Mouse (Mus musculus) large intestine, adult 2 months (tissue): ENCODE data around the gene Clic3. TPM values are rescaled to one million over a fixed set of nuclear protein-coding genes. Genes with fewer than 3 reads are reported as not detected.
"Not testable (repeated sequence)": the region's sequence is repeated elsewhere in the genome, so short reads cannot be mapped to it uniquely, and the experiment has no call there.

Experiments
- DNase-seq: peaks from one replicate; pipeline ENCODE4 v3.0.0-alpha.2; 2012; ENCODE audit warnings: low read depth, low spot score
- WGBS: fragments of 180-500 bp; shearing (Covaris S2); methylation state at CpG from one replicate; pipeline ENCODE4 v1.1.7; 2018; 5-methylcytosine and 5-hydroxymethylcytosine counted together
- polyA plus RNA-seq: library from polyadenylated mRNA; depleted of rRNA; stranded (reverse); fragments of >200 nt; gene quantifications from 2 replicates; pipeline ENCODE4 v1.2.3, GENCODE M21; 2012; rRNA removed

The Clic3 gene
- 1.3 and 1.4 TPM in 2 replicates for polyA plus RNA-seq

DNA sequence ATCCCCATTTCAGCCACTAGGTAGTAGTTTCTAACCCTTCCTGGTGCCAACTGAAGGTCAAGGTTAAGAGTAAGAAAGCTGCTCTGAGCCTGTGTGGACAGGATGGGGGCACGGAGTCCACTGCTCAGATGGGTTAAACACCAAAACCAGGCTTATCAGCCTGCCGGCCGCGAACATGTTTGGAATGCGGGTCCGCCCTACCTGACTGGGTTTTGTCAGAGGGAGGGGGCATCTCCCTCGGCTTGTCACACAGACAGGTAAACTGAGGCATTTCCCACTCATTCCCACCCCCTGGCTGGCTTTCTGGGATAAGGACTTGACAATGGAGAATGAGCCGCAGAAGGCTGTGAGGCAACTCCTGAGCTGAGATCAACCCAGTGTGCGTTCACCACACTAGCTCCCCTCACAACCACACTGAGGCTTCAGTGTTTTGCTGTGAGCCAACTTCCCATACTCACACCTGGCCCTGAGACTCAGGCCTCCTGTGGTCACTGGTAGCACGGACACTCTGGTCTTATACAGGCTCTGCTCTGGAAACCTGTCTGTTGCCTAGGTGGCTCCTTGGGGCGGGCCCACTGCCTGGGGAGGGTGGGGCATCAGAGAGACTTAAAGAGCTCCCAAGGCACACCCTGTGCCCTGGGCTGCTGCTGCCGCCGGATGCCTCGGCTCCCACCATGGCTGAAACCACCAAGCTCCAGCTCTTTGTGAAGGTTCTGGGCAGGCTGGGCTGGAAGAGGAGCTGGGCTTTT lies at the start of gene Clic3:
Gene Clic3 (plus strand): TSS at position 634 of the 749 bp plus-strand sequence.
- 42% methylated on average over 14 of the region's 14 CpGs for WGBS
- DNase-seq = no peak

DNA sequence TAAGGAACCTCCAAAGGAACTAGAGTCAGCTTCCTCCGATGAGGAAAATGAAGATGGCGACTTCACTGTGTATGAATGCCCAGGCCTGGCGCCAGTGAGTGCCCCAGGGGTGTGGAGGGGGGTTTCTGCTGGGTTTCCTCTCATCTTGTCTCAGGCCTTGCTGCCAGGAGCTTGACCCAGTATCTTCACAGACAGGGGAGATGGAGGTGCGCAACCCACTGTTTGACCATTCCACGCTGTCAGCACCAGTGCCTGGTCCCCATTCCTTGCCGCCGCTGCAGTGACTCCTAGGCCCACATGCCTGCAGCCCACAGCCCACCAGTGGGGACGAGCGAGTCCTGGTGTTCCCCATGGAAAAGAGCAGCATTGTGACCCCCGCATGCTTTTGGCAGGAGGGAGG lies 47.7 kb upstream of the Clic3 start:
- no peak for DNase-seq
- WGBS = 90% methylated on average over 10 of the region's 10 CpGs

DNA sequence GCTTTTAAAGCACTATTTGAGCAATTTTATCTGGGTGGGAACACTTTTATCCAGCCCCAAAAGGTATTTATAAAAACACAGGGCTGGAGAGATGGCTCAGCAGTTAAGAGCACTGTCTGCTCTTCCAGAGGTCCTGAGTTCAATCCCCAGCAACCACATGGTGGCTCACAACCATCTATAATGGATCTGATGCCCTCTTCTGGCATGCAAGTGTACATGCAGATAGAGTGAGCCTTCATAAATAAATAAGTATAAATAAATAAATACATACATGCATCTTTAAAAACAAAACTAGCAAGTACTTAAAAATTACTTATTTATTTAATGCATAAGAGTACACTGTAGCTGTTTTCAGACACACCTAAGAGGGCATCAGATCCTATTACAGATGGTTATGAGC lies 43.2 kb upstream of the Clic3 start:
- not testable (repeated sequence) for DNase-seq

DNA sequence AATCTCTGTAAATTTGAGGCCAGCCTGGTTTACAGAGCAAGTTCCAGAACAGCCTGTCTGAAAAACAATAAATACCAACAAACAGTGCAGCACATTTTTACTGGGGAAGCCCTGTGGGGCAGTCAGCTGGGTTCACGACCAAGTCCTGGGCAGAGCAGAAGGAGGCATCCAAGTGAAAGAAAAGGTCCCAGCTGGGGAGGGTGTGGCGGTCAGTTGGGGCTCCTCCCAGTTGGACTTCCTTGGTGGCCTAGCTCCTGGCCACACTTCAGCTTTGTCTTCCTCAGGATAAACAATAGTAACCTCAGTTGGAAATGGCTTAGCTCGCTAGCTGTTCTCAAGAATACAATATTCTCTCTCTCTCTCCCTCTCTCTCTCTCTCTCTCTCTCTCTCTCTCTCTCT lies 39.2 kb upstream of the Clic3 start:
- WGBS = 10% methylated on average over 3 of the region's 3 CpGs
- DNase-seq = no peak

DNA sequence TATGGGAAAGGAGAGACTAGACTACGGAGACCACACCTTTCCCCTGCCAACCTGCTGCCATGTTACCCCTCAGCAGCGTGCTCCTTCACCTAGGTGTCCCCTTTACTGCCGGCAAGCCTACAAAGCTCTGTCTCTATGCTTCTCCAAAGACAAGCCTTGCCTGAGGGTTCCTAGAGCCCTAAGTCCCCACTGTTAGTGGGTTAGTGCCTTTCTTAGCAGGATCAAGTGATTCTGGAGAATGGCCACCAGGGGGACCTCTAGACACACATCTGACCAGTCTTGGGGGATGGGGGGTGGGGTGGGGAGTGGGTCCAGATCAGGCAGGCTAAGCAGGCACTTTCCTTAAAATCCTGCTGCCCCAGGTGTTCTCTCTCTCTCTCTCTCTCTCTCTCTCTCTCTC lies 34.7 kb upstream of the Clic3 start:
- 25% methylated on average over 3 of the region's 3 CpGs for WGBS
- DNase-seq = no peak

DNA sequence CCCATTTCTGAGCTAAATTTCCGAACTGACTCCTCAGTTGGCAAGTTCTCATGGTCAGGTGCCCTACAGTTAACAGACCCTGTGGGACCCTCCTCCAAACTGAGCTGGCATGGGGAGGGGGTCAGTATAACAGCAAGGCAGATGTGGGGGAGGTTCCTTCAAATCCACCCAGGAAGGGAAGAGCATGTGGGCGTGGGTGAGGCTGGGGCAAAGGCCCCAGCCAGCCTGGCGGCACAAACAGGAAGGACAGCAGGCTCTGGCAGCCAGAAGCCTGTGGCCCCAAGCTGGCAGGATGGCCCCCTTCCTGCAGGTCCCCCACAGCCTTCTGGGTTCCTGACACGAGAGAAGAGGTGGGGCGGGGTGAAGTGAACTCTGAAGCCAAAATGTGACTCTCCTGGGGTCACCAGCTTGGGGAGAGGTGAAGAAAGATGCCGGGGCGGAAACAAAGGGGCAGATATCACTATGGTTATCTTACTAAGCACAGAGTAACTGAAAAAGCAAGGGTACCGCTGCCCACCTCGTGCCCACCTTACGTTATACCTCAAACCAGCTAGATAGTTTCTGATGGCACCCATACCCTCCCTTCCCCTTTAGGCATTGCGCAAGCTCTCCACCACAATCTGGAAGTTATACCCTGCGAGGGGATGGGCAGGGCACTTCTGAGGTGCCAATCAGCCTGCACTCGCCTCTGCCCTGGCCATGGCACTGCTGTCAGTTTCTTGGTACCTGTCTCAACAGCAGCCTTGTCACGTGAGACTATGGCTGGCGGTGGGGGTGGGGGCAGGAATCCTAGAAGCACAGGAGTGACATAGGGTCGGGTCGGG lies 33.8 kb upstream of the Clic3 start, which contains the start of gene Fut7:
Gene Fut7 (plus strand): TSS at position 681 of the 824 bp plus-strand sequence.
- DNase-seq = no peak

DNA sequence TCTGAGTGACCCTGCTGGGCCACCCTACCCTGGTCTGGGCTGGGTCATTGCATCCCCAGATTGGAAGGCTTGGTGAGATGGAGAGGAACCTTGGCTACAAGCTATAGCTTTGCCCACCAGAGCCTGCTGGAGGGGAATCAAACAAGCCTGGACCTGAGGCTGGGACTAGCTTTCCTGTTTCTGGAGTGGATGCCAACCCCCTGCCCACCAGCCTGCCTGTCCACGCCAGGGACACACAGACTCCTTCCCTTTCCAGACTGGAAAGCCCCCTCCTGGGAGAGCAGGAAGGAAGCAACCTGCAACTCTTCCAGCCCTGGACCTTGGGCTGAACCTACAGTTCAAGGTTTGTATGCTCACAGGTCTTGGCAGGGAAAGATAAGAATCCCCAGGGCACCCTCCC lies 33.0 kb upstream of the Clic3 start:
- WGBS = 73% methylated on average over 1 of the region's 1 CpGs
- no peak for DNase-seq

More for the DNA sequence above, 33.8 kb upstream of the Clic3 start, which contains the start of gene Fut7:
- WGBS = 44% methylated on average over 17 of the region's 17 CpGs

DNA sequence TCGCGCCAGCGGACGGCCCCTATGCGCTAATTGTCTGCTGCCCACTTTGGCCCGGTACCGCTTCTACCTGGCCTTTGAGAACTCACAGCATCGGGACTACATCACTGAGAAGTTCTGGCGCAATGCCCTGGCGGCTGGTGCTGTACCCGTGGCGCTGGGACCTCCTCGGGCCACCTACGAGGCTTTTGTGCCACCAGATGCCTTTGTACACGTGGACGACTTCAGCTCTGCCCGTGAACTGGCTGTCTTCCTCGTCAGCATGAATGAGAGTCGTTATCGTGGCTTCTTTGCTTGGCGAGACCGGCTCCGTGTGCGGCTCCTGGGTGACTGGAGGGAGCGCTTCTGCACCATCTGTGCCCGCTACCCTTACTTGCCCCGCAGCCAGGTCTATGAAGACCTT lies 31.2 kb upstream of the Clic3 start:
- 50% methylated on average over 27 of the region's 27 CpGs for WGBS
- no peak for DNase-seq

DNA sequence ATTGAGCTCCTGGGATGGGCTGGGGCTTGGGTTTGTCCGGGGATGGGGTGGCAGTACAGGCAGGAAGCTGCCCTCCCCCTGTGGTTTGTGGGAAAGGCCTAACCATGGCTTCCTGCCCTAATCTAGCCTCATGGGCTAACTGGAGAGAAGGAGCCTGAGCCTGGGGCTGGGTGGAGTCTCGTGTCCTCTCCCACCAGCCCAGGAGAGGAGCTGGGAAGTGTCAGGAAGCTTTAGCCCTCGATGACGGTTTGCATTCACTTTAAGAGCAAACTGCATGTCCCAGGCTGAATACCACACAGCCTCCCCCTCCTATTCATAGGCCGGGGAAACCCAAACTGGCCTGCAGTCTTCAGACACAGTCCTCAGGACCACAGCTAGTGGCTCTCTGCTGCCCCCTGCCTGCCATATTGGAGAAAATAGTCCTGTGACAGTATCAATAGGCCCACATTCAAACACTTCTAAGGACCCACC lies 29.9 kb upstream of the Clic3 start:
- 38% methylated on average over 5 of the region's 5 CpGs for WGBS
- no peak for DNase-seq

DNA sequence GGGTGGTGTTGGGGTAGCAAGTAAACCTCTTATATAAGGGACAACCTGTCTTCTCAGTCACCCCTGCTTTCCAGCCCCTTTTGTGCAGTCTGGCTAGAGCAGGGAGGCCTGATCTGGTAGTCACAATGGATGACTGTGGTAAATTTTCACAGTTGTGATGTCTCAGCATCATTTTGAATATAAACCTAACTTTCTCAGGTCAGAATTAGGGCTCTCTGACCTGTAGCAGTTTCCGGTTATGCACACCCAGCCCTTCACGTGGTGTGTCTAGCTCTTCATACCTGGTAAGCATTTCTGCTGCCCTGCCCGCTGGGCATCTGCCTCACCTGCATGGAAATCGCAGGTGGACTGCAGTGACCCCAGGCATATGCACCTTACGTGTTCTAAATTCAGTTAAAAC lies 29.4 kb upstream of the Clic3 start:
- WGBS = 86% methylated on average over 5 of the region's 5 CpGs
- no peak for DNase-seq

DNA sequence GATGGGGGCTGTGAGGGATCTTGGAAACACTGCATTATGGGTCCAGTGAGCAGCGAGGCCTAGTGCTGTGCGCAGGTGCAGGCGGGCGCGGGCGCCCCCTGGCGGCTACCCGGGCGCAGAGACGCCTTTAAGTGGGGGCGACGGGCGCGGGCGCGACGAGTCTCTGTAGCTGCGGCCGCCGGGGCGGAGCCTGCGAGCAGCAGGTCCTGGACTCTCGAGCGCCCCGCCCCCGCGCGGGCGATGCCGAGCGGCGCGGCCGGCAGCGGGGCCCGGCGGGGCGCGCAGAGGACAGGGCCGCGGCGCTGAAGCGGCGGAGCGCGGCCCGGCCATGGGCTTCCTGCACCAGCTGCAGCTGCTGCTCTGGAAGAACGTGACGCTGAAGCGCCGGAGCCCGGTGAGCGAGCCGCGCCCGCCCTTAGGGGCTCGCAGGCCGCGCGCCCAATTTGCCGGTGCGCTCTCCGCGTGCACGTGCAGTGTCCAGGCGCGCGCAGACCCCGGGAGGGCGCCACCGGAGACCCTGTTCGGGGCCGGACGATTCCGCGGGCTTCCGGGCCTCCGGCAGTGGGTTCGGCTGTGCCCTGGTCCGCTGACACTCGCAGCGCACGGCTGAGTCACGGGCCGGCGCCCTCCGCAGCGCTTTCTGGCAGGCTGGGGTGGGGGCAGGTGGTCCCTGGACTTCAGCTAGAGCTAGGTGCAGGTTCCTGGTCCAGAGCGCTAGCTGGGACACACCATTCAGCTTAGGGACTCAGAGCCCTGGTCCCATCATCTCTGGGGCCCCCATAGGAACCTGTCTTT lies 28.0 kb upstream of the Clic3 start, which contains the start of gene Abca2:
Gene Abca2 (plus strand): TSS at position 262 of the 795 bp plus-strand sequence.
- peak; percentile 62 for DNase-seq
- WGBS = under 1% methylated on average over 87 of the region's 89 CpGs

DNA sequence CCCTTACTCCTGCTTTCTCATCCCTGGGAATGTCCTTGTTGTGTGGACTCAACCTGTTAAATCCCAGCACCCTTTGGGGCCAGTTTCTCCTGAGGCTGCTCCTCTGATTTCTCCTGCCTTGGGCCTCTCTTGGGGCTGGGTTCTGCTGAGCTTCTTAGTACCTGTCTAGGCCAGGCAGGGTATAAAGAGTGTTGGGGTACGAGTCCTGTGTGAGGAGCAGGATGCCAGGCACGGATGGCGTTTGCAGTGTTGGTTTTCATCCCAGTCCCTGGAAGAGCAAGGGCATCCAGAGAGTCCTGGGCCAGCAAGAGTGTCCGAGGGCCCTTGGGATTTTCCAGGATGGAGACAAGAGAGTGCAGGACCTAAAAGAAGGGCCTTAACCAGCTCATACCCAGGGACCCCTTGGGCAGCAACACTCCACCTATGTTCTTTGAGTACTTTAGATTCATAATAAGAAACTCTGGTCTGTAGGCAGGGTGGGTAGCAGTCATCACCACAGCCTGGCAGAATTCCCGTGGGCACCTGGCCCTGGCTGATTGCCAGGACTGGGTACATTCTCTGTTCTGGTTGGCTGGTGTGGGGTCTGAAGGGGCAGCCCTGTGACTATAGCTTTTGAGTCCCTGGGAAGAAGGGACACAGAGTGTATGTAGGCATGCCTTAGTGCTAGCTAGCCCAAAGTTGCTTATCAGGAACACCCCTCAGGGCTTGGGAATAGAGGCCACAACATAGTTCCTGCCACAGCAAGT lies 27.0 kb upstream of the Clic3 start:
- WGBS = 70% methylated on average over 5 of the region's 5 CpGs
- no peak for DNase-seq

DNA sequence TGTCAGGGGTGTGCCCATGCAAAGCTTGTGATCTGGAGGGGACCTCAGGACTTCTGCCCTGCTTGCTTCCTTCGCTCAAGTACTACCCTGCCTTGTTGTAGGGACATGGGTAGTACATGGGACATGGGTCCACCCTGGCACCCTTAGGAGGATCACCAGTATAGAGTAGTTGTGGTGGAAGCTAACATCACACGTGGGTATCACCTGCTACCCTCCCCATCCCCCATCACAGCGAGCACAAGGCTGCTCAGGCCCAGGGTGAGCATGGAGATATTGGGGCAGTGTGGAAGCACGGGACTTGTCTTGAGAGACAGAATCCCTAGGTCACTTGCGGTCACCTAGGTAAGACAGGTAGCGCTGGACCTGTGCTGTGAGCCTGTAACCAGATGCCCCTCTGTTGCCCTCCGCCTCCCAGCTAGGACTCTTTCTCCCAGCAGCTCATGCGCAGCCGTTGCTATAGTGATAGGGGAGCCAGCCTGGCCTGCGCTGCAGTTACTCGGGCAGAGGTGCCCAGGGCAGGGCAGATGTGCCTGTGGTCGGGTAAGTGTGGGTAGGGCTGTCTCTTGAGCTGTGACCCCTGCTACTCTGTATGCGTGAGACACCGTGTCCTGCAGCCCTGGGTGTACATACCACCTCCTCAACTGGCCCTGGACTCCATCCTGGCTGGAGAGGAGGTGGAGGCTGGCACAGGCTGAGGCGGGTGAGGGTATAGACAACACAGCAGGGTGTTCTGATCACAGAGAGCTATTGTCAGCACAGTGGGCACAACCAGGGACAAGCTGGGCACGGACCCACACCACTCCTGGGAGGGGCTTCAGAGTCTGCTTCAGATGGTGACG lies 26.0 kb upstream of the Clic3 start:
- WGBS = 88% methylated on average over 17 of the region's 17 CpGs
- DNase-seq = no peak

DNA sequence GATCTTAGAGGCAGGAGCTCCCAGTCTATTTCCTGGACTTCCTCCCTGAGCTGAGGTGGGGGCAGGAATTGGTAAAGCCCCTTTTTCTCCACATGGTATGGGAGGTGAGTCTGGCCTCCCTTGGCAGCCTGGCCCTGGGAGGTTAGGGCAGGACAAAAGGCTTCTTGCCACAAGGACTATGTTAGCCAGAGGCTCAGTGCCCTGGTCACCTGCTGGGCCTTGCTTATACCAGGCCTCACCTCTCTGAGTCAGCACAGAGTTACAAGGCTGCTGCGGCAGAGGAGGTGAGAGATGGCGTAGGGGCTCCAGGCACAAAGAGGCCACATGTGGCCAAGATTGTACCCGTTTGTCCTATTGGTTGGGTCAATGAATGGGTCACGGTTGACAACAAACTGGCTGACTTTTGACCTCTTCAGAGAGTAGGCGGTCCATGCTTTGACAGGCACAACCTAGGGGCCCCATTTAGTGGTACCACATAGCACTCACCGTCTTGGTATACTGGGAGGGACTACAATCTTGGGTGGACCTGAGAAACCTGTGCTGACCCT lies 25.3 kb upstream of the Clic3 start:
- no peak for DNase-seq
- 85% methylated on average over 6 of the region's 6 CpGs for WGBS

DNA sequence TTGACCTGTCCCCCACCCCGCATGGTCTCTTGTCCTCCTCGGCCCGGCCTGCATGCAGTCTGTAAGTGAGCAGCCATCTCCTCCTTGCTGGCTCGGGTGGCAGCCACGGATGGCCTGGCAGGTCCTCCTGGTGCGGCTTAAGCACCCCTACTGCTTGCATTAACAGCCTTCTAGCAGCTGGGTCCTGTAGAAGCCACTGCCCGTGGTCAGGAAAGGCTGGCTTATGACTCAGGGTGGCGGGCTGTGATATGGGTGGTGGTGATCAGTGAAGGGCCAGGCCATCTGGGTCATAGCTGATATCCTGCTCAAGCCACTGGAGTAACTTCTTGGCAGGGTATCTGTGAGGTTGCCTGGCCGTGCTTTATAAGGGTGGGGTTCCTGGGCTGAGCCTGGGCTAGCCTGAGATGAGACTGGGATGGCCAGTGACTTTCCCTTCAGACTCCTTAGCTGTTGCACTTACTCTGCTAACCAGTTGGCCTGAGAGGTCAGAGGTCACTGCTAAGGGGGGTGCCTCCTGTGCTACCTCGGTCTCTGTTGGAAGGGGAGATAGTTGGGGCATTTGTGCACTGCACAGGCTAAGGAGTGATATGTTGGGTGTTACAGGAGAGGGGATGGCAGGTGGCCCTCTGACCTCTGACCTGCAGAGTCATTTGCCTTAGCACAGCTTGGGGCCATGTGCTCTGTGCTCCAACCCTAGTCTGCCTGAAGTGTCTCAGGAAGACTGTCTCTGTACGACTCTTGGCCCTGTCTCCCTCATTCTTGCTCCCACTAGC lies 24.1 kb upstream of the Clic3 start:
- DNase-seq = no peak
- 81% methylated on average over 11 of the region's 11 CpGs for WGBS

DNA sequence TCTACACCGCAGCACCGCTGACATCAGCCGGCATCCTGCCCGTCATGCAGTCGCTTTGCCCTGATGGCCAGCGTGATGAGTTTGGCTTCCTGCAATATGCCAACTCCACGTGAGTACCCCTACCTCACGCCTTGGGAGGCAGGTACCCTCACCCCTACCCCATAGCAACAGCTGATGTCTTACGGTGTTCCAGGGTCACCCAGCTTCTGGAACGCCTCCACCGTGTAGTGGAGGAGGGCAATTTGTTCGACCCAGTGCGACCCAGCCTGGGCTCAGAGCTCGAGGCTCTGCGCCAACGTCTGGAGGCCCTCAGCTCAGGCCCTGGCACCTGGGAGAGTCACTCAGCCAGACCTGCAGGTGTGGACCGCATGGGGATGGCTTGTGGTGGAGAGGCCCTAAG lies 23.5 kb upstream of the Clic3 start:
- DNase-seq = no peak
- WGBS = 90% methylated on average over 17 of the region's 17 CpGs

DNA sequence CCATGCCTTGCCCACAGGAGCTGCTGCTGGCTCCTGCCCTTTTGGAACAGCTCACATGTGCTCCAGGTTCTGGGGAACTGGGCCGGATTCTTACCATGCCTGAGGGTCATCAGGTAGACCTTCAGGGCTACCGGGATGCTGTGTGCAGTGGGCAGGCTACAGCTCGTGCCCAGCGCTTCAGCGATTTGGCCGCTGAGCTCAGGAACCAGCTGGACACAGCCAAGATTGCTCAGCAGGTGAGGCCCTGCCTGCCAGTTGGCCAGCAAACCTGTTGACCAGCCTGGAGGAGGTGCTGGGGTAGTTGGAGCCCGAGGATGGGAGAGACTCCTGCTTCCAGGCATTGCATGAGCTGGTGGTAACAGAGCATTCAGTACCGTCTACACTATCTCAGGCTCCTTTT lies 22.3 kb upstream of the Clic3 start:
- DNase-seq = no peak
- 90% methylated on average over 8 of the region's 8 CpGs for WGBS
